Mouse (Mus musculus) midbrain, embryonic 10.5 days (tissue): ENCODE measurements around the gene Olfr267. TPM values are rescaled to one million over a fixed set of nuclear protein-coding genes. Genes with fewer than 3 reads are reported as not detected.

Source experiments
- DNase-seq: peaks from one replicate; pipeline ENCODE4 v3.0.0-alpha.2; 2017; ENCODE audit warnings: low spot score
- H3K27ac ChIP-seq: fragments of 300-500 bp; sonication (generic); replicated peaks from 2 replicates; pipeline ENCODE4 v1.5.1; 2016; ENCODE audit warnings: mild to moderate bottlenecking
- H3K27me3 ChIP-seq: fragments of 300-500 bp; sonication (generic); 2 replicates; pipeline ENCODE4 v1.6.1; 2016; ENCODE audit warnings: low read depth, mild to moderate bottlenecking; ENCODE audit not compliant: poor library complexity, severe bottlenecking
- H3K36me3 ChIP-seq: fragments of 300-500 bp; sonication (generic); 2 replicates; pipeline ENCODE4 v1.6.1; 2016; ENCODE audit warnings: mild to moderate bottlenecking, moderate library complexity
- H3K4me1 ChIP-seq: fragments of 300-500 bp; sonication (generic); 2 replicates; pipeline ENCODE4 v1.6.1; 2016
- H3K4me3 ChIP-seq: fragments of 300-500 bp; sonication (generic); 2 replicates; pipeline ENCODE4 v1.5.1; 2016; ENCODE audit warnings: mild to moderate bottlenecking, moderate library complexity
- H3K9me3 ChIP-seq: fragments of 300-500 bp; sonication (generic); replicated peaks from 2 replicates; pipeline ENCODE4 v1.6.1; 2016; ENCODE audit warnings: mild to moderate bottlenecking
- WGBS: fragments of 180-500 bp; shearing (Covaris S2); methylation state at CpG from one replicate; pipeline ENCODE4 v1.1.7; 2016; 5-methylcytosine and 5-hydroxymethylcytosine counted together
- polyA plus RNA-seq: library from polyadenylated mRNA; unstranded; fragments of >200 nt; fragmentation: Nextera tagmentation; extraction: Ambion mirVana; gene quantifications from 2 replicates; pipeline ENCODE4 v1.2.1, GENCODE M21; 2016

Olfr267 gene
- polyA plus RNA-seq, result not detected in 2 replicates

DNA sequence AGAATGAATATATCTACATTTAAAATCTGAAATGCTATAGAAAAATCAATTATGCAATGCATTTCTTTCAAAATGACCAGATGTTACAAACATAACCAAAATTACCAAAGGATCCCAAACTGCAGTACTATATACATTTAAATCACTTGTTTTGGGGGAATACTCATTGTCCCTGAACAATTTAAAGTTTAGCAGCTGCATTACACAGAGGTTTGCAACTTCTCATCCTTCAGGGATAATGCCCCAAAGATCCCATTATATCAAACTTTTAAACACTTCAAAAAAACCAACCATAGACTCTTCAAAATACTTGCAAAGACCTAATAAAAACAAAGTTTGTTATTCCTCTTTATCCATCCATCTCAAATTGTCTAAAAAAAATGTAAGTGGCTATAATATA is at the start of gene Olfr267:
Gene Olfr267, minus strand, starts transcription at position 101 of the 400 bp plus-strand sequence.
- Histone ChIP-seq H3K36me3 (no peaks in the 10 kb centered on the region), H3K4me1 (no peaks in the 10 kb centered on the region), H3K27me3 (no peaks in the 10 kb centered on the region), H3K4me3 (no peak within 1 kb of the TSS), H3K9me3 (no peaks in the 10 kb centered on the region), H3K27ac (no peak within 1 kb of the TSS)
- DNase-seq, result no peak

DNA sequence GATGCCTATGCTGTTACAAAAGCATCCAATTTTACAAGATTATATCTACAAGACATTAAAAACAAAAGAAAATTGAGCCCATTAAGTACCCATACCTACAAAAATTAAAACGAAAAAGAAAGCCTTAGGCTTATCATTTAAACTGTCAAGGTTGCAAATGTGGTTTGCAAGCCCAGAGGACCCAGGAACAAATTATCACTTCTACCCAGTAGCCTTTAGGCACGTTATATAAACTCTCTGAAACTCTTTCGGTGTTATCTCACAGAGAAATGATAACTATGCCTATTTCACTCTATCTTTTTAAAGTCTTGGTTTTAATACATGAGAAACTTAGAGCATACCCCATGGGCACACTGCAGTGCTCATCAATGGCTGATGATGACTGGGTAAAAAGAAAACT is 45.4 kb upstream of the Olfr267 start:
- Histone ChIP-seq H3K4me3 (no peak overlapping the region), H3K27ac (no peak overlapping the region), H3K27me3 (no peaks in the 10 kb centered on the region), H3K36me3 (peaks cover 60% of the 10 kb centered on the region), H3K9me3 (no peaks in the 10 kb centered on the region), H3K4me1 (no peaks in the 10 kb centered on the region)
- DNase-seq, result no peak
- WGBS, result 88% methylated on average over 3 of the region's 3 CpGs

DNA sequence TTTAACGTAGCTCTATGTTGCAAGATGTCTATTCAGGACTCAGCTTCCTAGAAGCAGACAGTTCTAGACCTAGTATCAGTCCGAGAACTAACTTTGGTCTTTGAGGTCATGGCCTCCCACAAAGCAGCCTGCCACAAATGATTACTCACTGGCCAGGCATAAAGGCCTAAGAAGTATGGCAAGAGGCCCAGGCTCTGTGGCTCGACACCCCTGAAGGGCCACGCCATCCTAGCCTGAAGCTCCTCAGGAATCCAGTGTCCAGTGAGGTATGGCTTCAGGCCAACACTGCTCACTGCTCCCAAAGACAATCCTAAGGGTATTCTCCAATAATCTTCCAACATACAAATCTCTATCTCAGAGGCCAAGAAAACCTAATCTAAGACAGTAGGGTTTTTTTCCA is 38.4 kb upstream of the Olfr267 start:
- WGBS, result 89% methylated on average over 4 of the region's 4 CpGs
- Histone ChIP-seq H3K9me3 (no peaks in the 10 kb centered on the region), H3K27ac (no peak overlapping the region), H3K4me1 (no peaks in the 10 kb centered on the region), H3K36me3 (peaks cover 83% of the 10 kb centered on the region), H3K27me3 (no peaks in the 10 kb centered on the region), H3K4me3 (no peak overlapping the region)
- no peak for DNase-seq

DNA sequence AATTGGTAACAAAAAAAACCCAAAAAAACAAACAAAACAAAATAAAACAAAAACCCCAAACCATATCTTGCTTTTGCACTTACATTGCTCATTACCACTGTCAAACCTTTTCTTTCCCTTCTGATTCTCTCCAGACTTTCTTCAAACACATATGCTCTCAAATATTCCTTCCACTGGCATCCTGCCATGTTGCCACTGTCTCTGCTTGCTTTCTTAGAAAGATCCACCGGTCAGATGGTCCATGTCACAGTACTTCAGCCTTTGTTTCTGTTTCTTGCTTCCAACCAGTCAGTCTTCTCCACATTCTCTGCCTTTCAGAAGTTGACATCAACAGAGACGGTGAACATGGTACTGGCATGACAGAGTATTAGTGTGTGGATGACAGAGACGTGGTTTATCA is 857 bp downstream of the Olfr267 start:
- 88% methylated on average over 3 of the region's 3 CpGs for WGBS
- Histone ChIP-seq H3K27ac (no peak overlapping the region), H3K4me3 (no peak overlapping the region), H3K36me3 (no peaks in the 10 kb centered on the region), H3K9me3 (no peaks in the 10 kb centered on the region), H3K4me1 (no peaks in the 10 kb centered on the region), H3K27me3 (no peaks in the 10 kb centered on the region)
- DNase-seq, result no peak

DNA sequence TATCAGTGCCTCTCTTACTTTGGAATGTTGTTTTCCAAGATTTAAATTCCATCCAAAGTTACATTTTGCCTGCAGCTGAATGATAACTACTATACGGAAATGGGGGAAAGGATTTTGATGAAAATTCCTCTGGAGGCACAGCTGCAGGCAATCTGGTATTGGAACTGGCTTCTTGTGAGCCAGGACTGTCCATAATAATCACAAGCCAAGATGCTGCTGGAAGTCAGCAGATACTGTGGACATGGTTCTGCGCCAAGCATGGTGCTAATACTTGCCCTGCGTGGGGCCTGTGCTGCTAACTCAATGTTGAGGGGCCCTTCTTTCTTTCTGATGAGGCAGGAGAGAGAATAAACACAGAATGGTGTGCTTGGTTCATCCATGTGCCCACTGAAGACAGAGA is 24.1 kb downstream of the Olfr267 start:
- 92% methylated on average over 3 of the region's 3 CpGs for WGBS
- no peak for DNase-seq
- no peak overlapping the region for H3K27ac ChIP-seq

DNA sequence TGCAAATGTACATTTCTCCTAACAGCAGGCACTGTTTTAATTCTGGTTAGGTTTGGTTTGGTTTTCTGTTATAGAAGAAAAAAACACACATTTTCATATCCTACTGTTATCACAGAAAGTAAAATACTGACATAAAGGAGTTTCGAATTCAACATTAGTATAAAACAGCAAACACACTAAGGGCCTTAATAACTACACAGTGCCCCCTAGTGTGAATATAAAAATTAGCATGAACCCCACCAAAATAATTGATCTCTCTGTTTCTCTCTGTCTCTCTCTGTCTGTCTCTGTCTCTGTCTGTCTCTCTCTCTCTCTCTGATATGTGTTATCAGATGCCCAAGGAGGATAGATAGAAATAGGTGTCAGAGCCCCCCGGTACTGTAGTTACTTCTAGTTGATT is 38.0 kb downstream of the Olfr267 start:
- no peaks in the 10 kb centered on the region for H3K36me3 ChIP-seq
- no peaks in the 10 kb centered on the region for H3K27me3 ChIP-seq
- no peaks in the 10 kb centered on the region for H3K9me3 ChIP-seq
- H3K4me3 ChIP-seq, result no peak overlapping the region
- 71% methylated on average over 2 of the region's 2 CpGs for WGBS
- DNase-seq, result no peak
- H3K27ac ChIP-seq, result no peak overlapping the region
- H3K4me1 ChIP-seq, result peaks cover 4% of the 10 kb centered on the region; the same call in 1 of the 2 replicates

More for the DNA sequence above, 24.1 kb downstream of the Olfr267 start:
- no peaks in the 10 kb centered on the region for H3K9me3 ChIP-seq
- H3K27me3 ChIP-seq, result no peaks in the 10 kb centered on the region
- no peaks in the 10 kb centered on the region for H3K4me1 ChIP-seq
- no peaks in the 10 kb centered on the region for H3K36me3 ChIP-seq
- no peak overlapping the region for H3K4me3 ChIP-seq

DNA sequence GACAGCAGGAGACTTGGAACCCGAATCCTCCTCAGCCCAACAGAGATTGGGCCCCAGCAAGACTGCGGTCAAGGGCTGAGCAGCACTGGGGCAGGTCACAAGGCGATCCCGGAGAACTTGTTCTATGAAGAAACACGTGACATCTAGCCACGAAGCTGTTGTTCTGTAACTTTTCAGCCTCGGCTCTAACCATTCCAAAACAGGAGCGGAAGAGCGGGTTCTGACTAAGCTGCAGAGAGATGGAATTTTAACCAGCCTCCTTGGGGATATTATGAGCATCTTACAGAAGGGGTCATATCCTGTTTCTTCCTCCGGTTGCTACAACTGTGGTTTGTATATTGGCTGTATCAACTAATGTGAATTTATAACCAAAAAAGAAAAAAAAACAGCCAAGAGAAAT is 38.4 kb downstream of the Olfr267 start:
- H3K27me3 ChIP-seq, result no peaks in the 10 kb centered on the region
- no peak for DNase-seq
- 60% methylated on average over 10 of the region's 10 CpGs for WGBS
- H3K36me3 ChIP-seq, result no peaks in the 10 kb centered on the region
- no peak overlapping the region for H3K4me3 ChIP-seq
- H3K27ac ChIP-seq, result no peak overlapping the region
- no peaks in the 10 kb centered on the region for H3K9me3 ChIP-seq
- H3K4me1 ChIP-seq, result peaks cover 4% of the 10 kb centered on the region; the same call in 1 of the 2 replicates

DNA sequence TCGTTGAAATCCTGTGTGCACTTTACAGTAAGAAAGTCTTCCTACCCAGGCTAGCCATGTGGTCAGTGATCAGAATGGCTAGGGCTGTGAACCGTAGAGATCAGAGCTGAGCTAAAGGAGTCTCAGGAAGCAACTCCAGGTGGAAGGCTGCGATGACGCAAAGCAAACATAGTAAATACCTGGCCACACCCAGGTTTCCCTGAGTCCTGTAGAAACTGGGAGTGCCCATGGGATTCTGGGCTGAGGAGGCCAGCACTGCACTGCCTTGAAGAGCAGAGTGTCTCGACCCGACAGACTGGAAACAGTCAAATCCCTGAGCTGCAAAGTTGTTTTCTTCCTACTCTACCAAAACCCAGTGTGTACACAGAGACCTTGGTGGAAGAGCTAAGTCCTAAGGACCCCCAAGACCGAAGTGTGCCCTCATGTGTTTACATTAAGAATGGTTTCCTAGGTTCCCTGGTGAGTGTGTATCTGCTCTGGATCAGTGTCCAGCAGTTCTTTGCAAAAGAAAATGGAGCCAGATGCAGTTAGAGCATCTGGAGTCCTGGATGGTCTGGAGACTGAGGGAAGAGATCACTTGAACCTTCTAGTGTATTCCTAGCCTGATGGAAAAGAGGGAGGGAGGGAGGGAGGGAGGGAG is 41.8 kb downstream of the Olfr267 start:
- WGBS, result 85% methylated on average over 7 of the region's 7 CpGs
- H3K4me3 ChIP-seq, result no peak overlapping the region
- no peaks in the 10 kb centered on the region for H3K36me3 ChIP-seq
- peaks cover 4% of the 10 kb centered on the region; the same call in 1 of the 2 replicates for H3K4me1 ChIP-seq
- no peaks in the 10 kb centered on the region for H3K27me3 ChIP-seq
- no peak for DNase-seq
- H3K9me3 ChIP-seq, result no peaks in the 10 kb centered on the region
- no peak overlapping the region for H3K27ac ChIP-seq

DNA sequence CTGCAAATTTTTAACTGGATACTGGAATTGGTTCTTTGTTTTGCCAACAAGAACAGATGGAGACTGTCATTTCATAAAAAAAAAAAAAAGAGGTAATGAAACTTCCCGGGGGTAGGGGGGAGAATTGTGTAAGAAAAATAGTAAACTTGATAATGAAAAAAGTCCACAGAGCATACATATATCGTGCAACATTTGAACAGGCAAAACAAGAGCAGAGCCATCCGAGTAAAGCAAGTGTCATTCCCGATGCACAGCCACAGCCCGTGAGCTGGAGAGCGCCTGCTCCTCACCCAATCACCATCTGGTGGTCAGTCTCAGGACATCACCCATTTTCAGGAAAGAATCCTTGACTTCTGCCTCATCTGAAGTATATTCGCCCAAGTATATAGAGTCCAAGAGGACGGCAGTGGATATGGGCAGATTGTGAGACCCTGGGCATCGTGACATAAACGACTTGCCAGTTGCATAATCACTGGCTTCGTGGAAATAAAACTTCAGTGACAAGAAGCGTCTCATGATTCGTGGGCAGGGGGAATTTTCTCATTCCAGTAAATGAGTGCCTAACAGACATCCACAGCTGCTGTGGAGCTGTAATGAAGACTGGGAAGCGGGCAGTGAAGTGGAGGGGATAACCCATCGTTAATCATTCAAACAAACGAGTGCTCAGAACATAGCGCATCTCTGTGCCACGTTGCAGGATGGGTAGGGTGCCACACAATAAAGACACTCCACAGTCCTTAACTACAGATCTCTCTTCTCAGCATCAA is 50.5 kb downstream of the Olfr267 start:
- Histone ChIP-seq H3K36me3 (no peaks in the 10 kb centered on the region), H3K27ac (no peak overlapping the region), H3K9me3 (no peaks in the 10 kb centered on the region), H3K27me3 (no peaks in the 10 kb centered on the region), H3K4me1 (no peaks in the 10 kb centered on the region), H3K4me3 (no peak overlapping the region)
- DNase-seq, result no peak
- WGBS, result 93% methylated on average over 18 of the region's 18 CpGs

Other genes with a start within 250 kb of the Olfr267 start
- gene Lpar1, start 233.8 kb downstream of the Olfr267 start, polyA plus RNA-seq, result 46.7 and 53.4 TPM in 2 replicates
- 30.4 and 33.2 TPM in 2 replicates for gene Ecpas, start 125.0 kb upstream of the Olfr267 start, polyA plus RNA-seq
- gene Zkscan16, start 155.9 kb upstream of the Olfr267 start, polyA plus RNA-seq, result 0.67 and 1.1 TPM in 2 replicates
- 14.7 and 15.6 TPM in 2 replicates for gene Ptgr1, start 199.4 kb upstream of the Olfr267 start, polyA plus RNA-seq
- 5.9 and 8.1 TPM in 2 replicates for gene Dnajc25, start 207.3 kb upstream of the Olfr267 start, polyA plus RNA-seq
- 7.6 and 10.9 TPM in 2 replicates for gene Gm20503, start 215.5 kb upstream of the Olfr267 start, polyA plus RNA-seq
- gene Gng10, start 247.4 kb upstream of the Olfr267 start, polyA plus RNA-seq, result 60.9 and 67.7 TPM in 2 replicates